Mouse (Mus musculus): Measurements from ENCODE around the gene Oosp2. TPM values are rescaled to one million over a fixed set of nuclear protein-coding genes. Genes with fewer than 3 reads are reported as not detected.

The Oosp2 gene
- not detected in 2 replicates for polyA plus RNA-seq (2014; fragmentation: Nextera tagmentation; extraction: Ambion mirVana)

DNA sequence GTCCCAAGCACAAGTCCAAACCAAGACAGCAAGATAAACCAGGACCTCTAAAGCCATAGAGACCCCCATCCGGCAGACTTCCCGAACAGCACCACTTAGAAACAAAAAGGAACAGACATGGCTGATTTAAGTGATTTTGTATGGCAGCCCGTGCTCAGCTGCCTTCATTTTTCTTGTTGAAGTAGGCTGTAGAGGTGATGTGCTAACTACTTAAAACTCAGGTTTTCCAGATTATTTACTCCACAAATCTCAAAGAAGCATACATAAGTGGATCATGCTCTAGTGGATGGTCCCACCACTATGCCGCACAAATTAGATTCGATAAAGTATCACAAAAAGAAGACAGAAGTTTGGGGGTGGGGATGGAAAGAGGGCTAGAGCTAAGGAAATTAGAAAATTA is at the start of gene Oosp2:
Oosp2 (minus strand) TSS at position 101 of the 400 bp plus-strand sequence.
- DNase-seq (ENCODE audit: low spot score), result no peak
- Histone ChIP-seq H3K9me3 (ENCODE audit: control insufficient read depth, low read length) (no peaks in the 10 kb centered on the region), H3K27me3 (replicated peaks; ENCODE audit: control insufficient read depth, insufficient read depth, low read length) (no peaks in the 10 kb centered on the region), H3K4me3 (ENCODE audit: low read depth, low read length) (no peak within 1 kb of the TSS), H3K4me2 (ENCODE audit: low read depth, low read length) (no peak within 1 kb of the TSS), H3K27ac (replicated peaks; ENCODE audit: low read depth, low read length) (no peak within 1 kb of the TSS), H3K9ac (ENCODE audit: low read depth, low read length) (no peak within 1 kb of the TSS), H3K4me1 (ENCODE audit: control insufficient read depth, insufficient read depth, low read length) (no peaks in the 10 kb centered on the region), H3K36me3 (ENCODE audit: control insufficient read depth, insufficient read depth, low read length) (no peaks in the 10 kb centered on the region)
- no peak for ATAC-seq (ENCODE audit: low read depth)
- 85% methylated on average over 5 of the region's 5 CpGs for WGBS

DNA sequence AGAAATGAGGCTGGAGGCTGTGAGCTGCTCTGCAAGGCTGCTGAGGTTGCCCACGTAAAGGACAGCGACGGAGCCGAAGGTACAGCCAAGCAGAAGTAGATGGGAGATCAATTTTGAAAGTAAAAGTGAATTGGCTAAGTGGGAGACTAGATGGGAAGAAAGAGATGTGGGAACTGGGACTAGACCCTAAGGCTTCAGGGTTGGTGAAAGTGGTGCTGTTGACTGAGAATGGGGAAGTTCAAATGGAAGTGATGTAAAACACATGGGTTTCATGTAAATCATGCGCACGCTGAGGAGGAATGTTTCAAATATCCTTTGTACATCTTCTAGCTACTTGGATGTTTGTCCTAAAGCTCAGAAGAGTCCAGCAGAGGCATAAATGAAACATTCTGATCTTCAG is 38.0 kb upstream of the Oosp2 start:
- no peak overlapping the region for H3K4me2 ChIP-seq (ENCODE audit: low read depth, low read length)
- H3K9ac ChIP-seq (ENCODE audit: low read depth, low read length), result no peak overlapping the region
- H3K27ac ChIP-seq (replicated peaks; ENCODE audit: low read depth, low read length), result no peak overlapping the region
- ATAC-seq (ENCODE audit: low read depth) (no peak), DNase-seq (ENCODE audit: low spot score) (no peak)
- H3K4me3 ChIP-seq (ENCODE audit: low read depth, low read length), result no peak overlapping the region
- no peaks in the 10 kb centered on the region for H3K9me3 ChIP-seq (ENCODE audit: control insufficient read depth, low read length)
- WGBS, result 90% methylated on average over 6 of the region's 6 CpGs
- H3K27me3 ChIP-seq (replicated peaks; ENCODE audit: control insufficient read depth, insufficient read depth, low read length), result no peaks in the 10 kb centered on the region
- no peaks in the 10 kb centered on the region for H3K36me3 ChIP-seq (ENCODE audit: control insufficient read depth, insufficient read depth, low read length)
- no peaks in the 10 kb centered on the region for H3K4me1 ChIP-seq (ENCODE audit: control insufficient read depth, insufficient read depth, low read length)

DNA sequence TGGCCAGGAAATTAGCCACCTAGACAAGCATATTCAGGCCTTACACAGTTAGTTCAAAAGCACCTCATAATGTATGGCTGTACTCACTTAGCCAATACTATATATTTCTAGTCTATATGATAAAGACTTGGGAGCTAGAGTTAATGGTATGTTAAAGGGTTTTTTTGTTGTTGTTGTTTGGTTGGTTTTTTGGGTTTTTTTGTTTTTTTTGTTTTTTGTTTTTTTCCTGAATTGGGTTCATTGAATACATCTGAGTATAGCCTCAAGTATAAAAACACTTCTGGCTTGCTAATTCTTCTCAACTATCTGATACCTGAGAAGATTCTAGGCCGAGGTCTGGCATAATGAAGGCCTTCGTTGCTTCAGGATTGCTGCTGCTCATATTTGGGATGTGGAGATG is 36.4 kb upstream of the Oosp2 start, which contains the start of gene Oosp3:
Oosp3 (plus strand) TSS at position 301 of the 400 bp plus-strand sequence.
- no peak within 1 kb of the TSS for H3K9ac ChIP-seq (ENCODE audit: low read depth, low read length)
- H3K27ac ChIP-seq (replicated peaks; ENCODE audit: low read depth, low read length), result no peak within 1 kb of the TSS
- no peak within 1 kb of the TSS for H3K4me3 ChIP-seq (ENCODE audit: low read depth, low read length)
- no peaks in the 10 kb centered on the region for H3K9me3 ChIP-seq (ENCODE audit: control insufficient read depth, low read length)
- no peaks in the 10 kb centered on the region for H3K4me1 ChIP-seq (ENCODE audit: control insufficient read depth, insufficient read depth, low read length)
- no peak within 1 kb of the TSS for H3K4me2 ChIP-seq (ENCODE audit: low read depth, low read length)
- WGBS, result 73% methylated on average over 2 of the region's 2 CpGs
- DNase-seq (ENCODE audit: low spot score), result no peak
- ATAC-seq (ENCODE audit: low read depth), result no peak
- no peaks in the 10 kb centered on the region for H3K27me3 ChIP-seq (replicated peaks; ENCODE audit: control insufficient read depth, insufficient read depth, low read length)
- no peaks in the 10 kb centered on the region for H3K36me3 ChIP-seq (ENCODE audit: control insufficient read depth, insufficient read depth, low read length)

DNA sequence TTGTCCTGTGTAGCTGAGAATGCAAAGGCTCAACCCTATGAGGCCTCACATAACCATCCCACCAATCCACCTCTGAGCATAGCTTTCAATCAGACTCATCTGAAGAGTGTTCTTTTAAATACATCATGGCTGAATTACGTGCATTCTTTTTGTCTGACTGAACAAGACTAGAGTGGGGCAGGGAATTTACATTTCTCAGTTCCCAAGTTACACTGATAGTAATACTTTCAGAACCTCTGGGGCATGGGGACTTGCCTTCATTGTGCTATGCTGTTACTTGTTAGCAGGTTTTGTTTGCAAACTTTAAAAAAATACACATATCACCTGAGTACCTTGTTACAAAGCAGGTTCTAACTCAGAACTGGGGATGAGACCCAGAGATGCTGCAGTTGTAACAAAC is 31.1 kb upstream of the Oosp2 start:
- WGBS, result 49% methylated on average over 1 of the region's 1 CpGs
- DNase-seq (ENCODE audit: low spot score), result no peak
- Histone ChIP-seq H3K27me3 (replicated peaks; ENCODE audit: control insufficient read depth, insufficient read depth, low read length) (no peaks in the 10 kb centered on the region), H3K4me3 (ENCODE audit: low read depth, low read length) (no peak overlapping the region), H3K9me3 (ENCODE audit: control insufficient read depth, low read length) (no peaks in the 10 kb centered on the region), H3K4me1 (ENCODE audit: control insufficient read depth, insufficient read depth, low read length) (no peaks in the 10 kb centered on the region), H3K36me3 (ENCODE audit: control insufficient read depth, insufficient read depth, low read length) (no peaks in the 10 kb centered on the region), H3K9ac (ENCODE audit: low read depth, low read length) (no peak overlapping the region), H3K4me2 (ENCODE audit: low read depth, low read length) (no peak overlapping the region), H3K27ac (replicated peaks; ENCODE audit: low read depth, low read length) (no peak overlapping the region)
- ATAC-seq (ENCODE audit: low read depth), result no peak

DNA sequence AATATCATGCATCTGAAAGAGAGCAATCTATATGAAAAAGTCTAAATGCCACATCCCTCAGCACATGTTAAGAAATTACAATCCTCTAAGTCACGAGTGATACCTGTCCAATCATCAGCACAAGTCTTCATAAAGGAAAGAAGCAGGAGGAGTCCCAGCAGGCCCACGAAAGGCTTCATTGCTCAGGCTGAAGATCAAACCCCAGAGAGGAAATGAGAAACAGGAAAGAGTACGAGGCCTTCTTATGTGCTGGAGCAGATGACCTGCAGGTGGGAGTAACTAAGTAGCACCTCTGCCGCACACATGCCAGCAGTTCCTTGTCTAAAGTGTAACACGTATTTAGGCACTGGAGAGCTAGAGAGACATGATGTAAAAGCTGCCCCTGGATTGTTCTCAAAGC is 30.5 kb upstream of the Oosp2 start, which contains the start of gene Oosp1:
Oosp1 (minus strand) TSS at position 312 of the 400 bp plus-strand sequence.
- Histone ChIP-seq H3K4me3 (ENCODE audit: low read depth, low read length) (no peak within 1 kb of the TSS), H3K4me1 (ENCODE audit: control insufficient read depth, insufficient read depth, low read length) (no peaks in the 10 kb centered on the region), H3K27ac (replicated peaks; ENCODE audit: low read depth, low read length) (no peak within 1 kb of the TSS), H3K9me3 (ENCODE audit: control insufficient read depth, low read length) (no peaks in the 10 kb centered on the region), H3K9ac (ENCODE audit: low read depth, low read length) (no peak within 1 kb of the TSS), H3K36me3 (ENCODE audit: control insufficient read depth, insufficient read depth, low read length) (no peaks in the 10 kb centered on the region), H3K4me2 (ENCODE audit: low read depth, low read length) (no peak within 1 kb of the TSS), H3K27me3 (replicated peaks; ENCODE audit: control insufficient read depth, insufficient read depth, low read length) (no peaks in the 10 kb centered on the region)
- 51% methylated on average over 5 of the region's 5 CpGs for WGBS
- no peak for ATAC-seq (ENCODE audit: low read depth)
- DNase-seq (ENCODE audit: low spot score), result no peak

DNA sequence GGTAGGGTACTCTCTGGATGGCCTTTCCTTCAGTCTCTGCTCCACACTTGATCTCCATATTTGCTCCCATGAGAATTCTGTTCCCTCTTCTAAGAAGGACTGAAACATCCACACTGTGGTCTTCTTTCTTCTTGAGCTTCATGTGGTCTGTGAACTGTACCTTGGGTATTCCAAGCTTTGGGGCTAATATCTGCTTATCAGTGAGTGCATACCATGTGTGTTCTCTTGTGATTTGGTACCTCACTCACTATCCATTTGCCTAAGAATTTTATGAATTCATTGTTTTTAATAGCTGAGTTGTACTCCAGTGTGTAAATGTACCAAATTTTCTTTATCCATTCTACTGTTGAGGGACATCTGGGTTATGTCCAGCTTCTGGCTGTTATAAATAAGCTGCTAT is 1.2 kb upstream of the Oosp2 start:
- no peak overlapping the region for H3K27ac ChIP-seq (replicated peaks; ENCODE audit: low read depth, low read length)
- no peaks in the 10 kb centered on the region for H3K9me3 ChIP-seq (ENCODE audit: control insufficient read depth, low read length)
- DNase-seq (ENCODE audit: low spot score) (no peak), ATAC-seq (ENCODE audit: low read depth) (no peak)
- no peaks in the 10 kb centered on the region for H3K36me3 ChIP-seq (ENCODE audit: control insufficient read depth, insufficient read depth, low read length)
- no peak overlapping the region for H3K9ac ChIP-seq (ENCODE audit: low read depth, low read length)
- no peak overlapping the region for H3K4me2 ChIP-seq (ENCODE audit: low read depth, low read length)
- no peaks in the 10 kb centered on the region for H3K27me3 ChIP-seq (replicated peaks; ENCODE audit: control insufficient read depth, insufficient read depth, low read length)
- H3K4me3 ChIP-seq (ENCODE audit: low read depth, low read length), result no peak overlapping the region
- H3K4me1 ChIP-seq (ENCODE audit: control insufficient read depth, insufficient read depth, low read length), result no peaks in the 10 kb centered on the region

DNA sequence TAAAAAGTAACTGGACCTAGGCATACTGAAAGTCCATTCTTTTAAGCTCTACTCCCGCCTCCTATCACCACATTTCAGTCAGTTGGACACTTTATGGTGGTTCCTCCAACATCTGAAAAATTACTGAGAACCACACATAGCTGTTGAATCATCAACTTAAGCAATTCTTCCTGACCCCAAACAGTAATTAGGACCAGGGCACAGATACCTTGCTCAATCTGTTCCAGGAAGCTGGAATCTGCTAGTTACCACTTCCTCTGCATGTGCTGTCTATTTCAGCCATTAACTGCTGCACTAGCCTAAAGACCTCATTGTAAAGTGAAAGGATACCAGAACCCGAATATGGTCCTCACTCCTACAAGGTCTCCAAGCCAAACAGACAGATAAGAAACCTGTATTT is 1.2 kb downstream of the Oosp2 start:
- H3K36me3 ChIP-seq (ENCODE audit: control insufficient read depth, insufficient read depth, low read length), result no peaks in the 10 kb centered on the region
- DNase-seq (ENCODE audit: low spot score), result no peak
- ATAC-seq (ENCODE audit: low read depth), result no peak
- H3K9me3 ChIP-seq (ENCODE audit: control insufficient read depth, low read length), result no peaks in the 10 kb centered on the region
- H3K27me3 ChIP-seq (replicated peaks; ENCODE audit: control insufficient read depth, insufficient read depth, low read length), result no peaks in the 10 kb centered on the region
- H3K4me2 ChIP-seq (ENCODE audit: low read depth, low read length), result no peak overlapping the region
- 57% methylated on average over 2 of the region's 2 CpGs for WGBS
- no peak overlapping the region for H3K9ac ChIP-seq (ENCODE audit: low read depth, low read length)
- H3K27ac ChIP-seq (replicated peaks; ENCODE audit: low read depth, low read length), result no peak overlapping the region
- H3K4me3 ChIP-seq (ENCODE audit: low read depth, low read length), result no peak overlapping the region
- H3K4me1 ChIP-seq (ENCODE audit: control insufficient read depth, insufficient read depth, low read length), result no peaks in the 10 kb centered on the region

DNA sequence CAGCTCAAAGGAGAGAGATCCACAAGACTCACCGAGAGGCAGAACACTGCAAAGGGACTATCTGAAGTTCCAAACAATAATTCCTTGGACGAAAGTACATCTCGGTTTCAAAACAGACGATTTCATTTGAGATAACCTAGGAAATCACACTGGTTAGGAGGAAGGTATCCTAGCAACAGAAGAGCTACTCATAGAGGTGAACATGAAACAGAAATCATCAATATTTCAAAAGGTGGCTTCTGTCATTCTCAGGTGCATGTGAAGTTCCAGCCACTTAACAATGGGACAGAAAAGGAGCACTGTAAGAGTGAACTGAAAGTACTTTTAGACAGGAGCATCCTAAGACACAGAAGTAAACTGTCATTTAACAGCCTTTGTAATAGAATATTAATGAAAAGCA is 10.8 kb downstream of the Oosp2 start:
- no peak overlapping the region for H3K9ac ChIP-seq (ENCODE audit: low read depth, low read length)
- H3K27me3 ChIP-seq (replicated peaks; ENCODE audit: control insufficient read depth, insufficient read depth, low read length), result no peaks in the 10 kb centered on the region
- WGBS, result 75% methylated on average over 4 of the region's 4 CpGs
- H3K9me3 ChIP-seq (ENCODE audit: control insufficient read depth, low read length), result no peaks in the 10 kb centered on the region
- H3K4me3 ChIP-seq (ENCODE audit: low read depth, low read length), result no peak overlapping the region
- H3K36me3 ChIP-seq (ENCODE audit: control insufficient read depth, insufficient read depth, low read length), result no peaks in the 10 kb centered on the region
- H3K4me2 ChIP-seq (ENCODE audit: low read depth, low read length), result no peak overlapping the region
- no peaks in the 10 kb centered on the region for H3K4me1 ChIP-seq (ENCODE audit: control insufficient read depth, insufficient read depth, low read length)
- DNase-seq (ENCODE audit: low spot score) (no peak), ATAC-seq (ENCODE audit: low read depth) (no peak)
- H3K27ac ChIP-seq (replicated peaks; ENCODE audit: low read depth, low read length), result no peak overlapping the region

DNA sequence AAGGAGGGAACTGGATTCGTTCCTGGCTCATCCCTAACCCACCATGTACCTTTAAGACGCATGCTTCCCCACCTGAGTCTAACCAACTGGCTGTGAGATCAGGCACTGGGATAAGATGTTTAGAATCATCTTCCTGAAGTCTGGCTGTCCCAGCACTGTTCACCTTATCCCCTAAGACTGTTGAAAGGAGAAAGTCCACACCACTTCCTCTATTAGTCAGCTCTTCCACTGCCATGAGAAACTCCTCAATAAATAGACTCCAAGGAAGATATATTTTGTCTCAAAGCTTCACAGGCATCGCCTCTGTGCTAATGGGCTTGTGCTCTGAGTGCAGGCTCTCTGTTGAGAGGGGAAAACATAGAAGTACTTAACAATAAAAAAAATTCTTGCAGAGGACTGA is 14.2 kb downstream of the Oosp2 start:
- ATAC-seq (ENCODE audit: low read depth) (no peak), DNase-seq (ENCODE audit: low spot score) (no peak)
- 79% methylated on average over 3 of the region's 3 CpGs for WGBS
- Histone ChIP-seq H3K36me3 (ENCODE audit: control insufficient read depth, insufficient read depth, low read length) (no peaks in the 10 kb centered on the region), H3K4me3 (ENCODE audit: low read depth, low read length) (no peak overlapping the region), H3K27ac (replicated peaks; ENCODE audit: low read depth, low read length) (no peak overlapping the region), H3K4me1 (ENCODE audit: control insufficient read depth, insufficient read depth, low read length) (no peaks in the 10 kb centered on the region), H3K4me2 (ENCODE audit: low read depth, low read length) (no peak overlapping the region), H3K9me3 (ENCODE audit: control insufficient read depth, low read length) (no peaks in the 10 kb centered on the region), H3K27me3 (replicated peaks; ENCODE audit: control insufficient read depth, insufficient read depth, low read length) (no peaks in the 10 kb centered on the region), H3K9ac (ENCODE audit: low read depth, low read length) (no peak overlapping the region)
